Mouse (Mus musculus) kidney, postnatal 0 days (tissue): ENCODE measurements around the gene Plet1. TPM values are rescaled to one million over a fixed set of nuclear protein-coding genes. Genes with fewer than 3 reads are reported as not detected.

Source experiments
- ATAC-seq: fragments of 200-750 bp; cut with Nextera tagmentation; replicated peaks from 2 replicates; pipeline ENCODE4 v1.8.0; 2017; ENCODE audit warnings: low read depth, moderate number of reproducible peaks, moderate TSS enrichment, moderate library complexity; ENCODE audit not compliant: low FRiP score
- DNase-seq: peaks from one replicate; pipeline ENCODE4 v3.0.0-alpha.2; 2016; ENCODE audit warnings: low spot score
- H3K27ac ChIP-seq: fragments of 300-500 bp; sonication (generic); 2 replicates; pipeline ENCODE4 v1.5.1; 2014; ENCODE audit warnings: mild to moderate bottlenecking
- H3K27me3 ChIP-seq: fragments of 300-500 bp; sonication (generic); 2 replicates; pipeline ENCODE4 v1.6.1; 2014; ENCODE audit warnings: low read length, mixed read lengths; ENCODE audit not compliant: insufficient read depth
- H3K36me3 ChIP-seq: fragments of 300-500 bp; sonication (generic); 2 replicates; pipeline ENCODE4 v1.6.1; 2014; ENCODE audit warnings: low read length, mixed read lengths; ENCODE audit not compliant: insufficient read depth
- H3K4me1 ChIP-seq: fragments of 300-500 bp; sonication (generic); replicated peaks from 2 replicates; pipeline ENCODE4 v1.6.1; 2014; ENCODE audit warnings: antibody characterized with exemption, low read length, mixed read lengths; ENCODE audit not compliant: insufficient read depth
- H3K4me2 ChIP-seq: fragments of 300-500 bp; sonication (generic); 2 replicates; pipeline ENCODE4 v1.6.1; 2014; ENCODE audit warnings: mild to moderate bottlenecking, low read length, moderate library complexity, mixed read lengths
- H3K4me3 ChIP-seq: fragments of 300-500 bp; sonication (generic); replicated peaks from 2 replicates; pipeline ENCODE4 v1.5.1; 2014; ENCODE audit warnings: low read depth, low read length
- H3K9ac ChIP-seq: fragments of 300-500 bp; sonication (generic); 2 replicates; pipeline ENCODE4 v1.6.1; 2014; ENCODE audit warnings: low read depth, low read length
- H3K9me3 ChIP-seq: fragments of 300-500 bp; sonication (generic); replicated peaks from 2 replicates; pipeline ENCODE4 v1.6.1; 2016; ENCODE audit warnings: low read length, inconsistent platforms, mixed read lengths
- CTCF ChIP-seq: IDR thresholded peaks from 2 replicates; pipeline ENCODE4 v1.5.1; 2016; ENCODE audit warnings: antibody characterized with exemption, low read depth, mild to moderate bottlenecking, moderate library complexity
- WGBS: fragments of 180-500 bp; shearing (Covaris S2); extraction: QIAGEN DNeasy Blood & Tissue Kit; methylation state at CpG from one replicate; pipeline ENCODE4 v1.1.7; 2014; 5-methylcytosine and 5-hydroxymethylcytosine counted together
- polyA plus RNA-seq: library from polyadenylated mRNA; unstranded; fragments of >200 nt; fragmentation: Nextera tagmentation; extraction: Ambion mirVana; gene quantifications from 2 replicates; pipeline ENCODE4 v1.2.1, GENCODE M21; 2015

Gene Plet1
- polyA plus RNA-seq, 1 experiment from 2014 or later, result 54.5 TPM

- 34% methylated on average over 6 of the region's 6 CpGs for WGBS
- Histone ChIP-seq H3K36me3 (no peaks in the 10 kb centered on the region), H3K27ac (peak overlapping the region; percentile 39; the same call in 1 of the 2 replicates), H3K4me1 (no peaks in the 10 kb centered on the region), H3K9ac (no peak overlapping the region), H3K9me3 (no peaks in the 10 kb centered on the region), H3K27me3 (no peaks in the 10 kb centered on the region), H3K4me2 (peak overlapping the region; percentile 6; the same call in 1 of the 2 replicates), H3K4me3 (no peak overlapping the region)
- no peak for TF ChIP-seq CTCF
- DNase-seq, result no peak
- no peak for ATAC-seq
Observed at GRCm38 (mm10) chr9:50505405-50505804, 11.1 kb downstream of the Plet1 start.

GRCm38 (mm10) chr9:50507570-50507969 lies 13.2 kb downstream of the Plet1 start:
- Histone ChIP-seq H3K27me3 (no peaks in the 10 kb centered on the region), H3K4me2 (no peak overlapping the region), H3K4me1 (no peaks in the 10 kb centered on the region), H3K36me3 (no peaks in the 10 kb centered on the region), H3K9me3 (no peaks in the 10 kb centered on the region), H3K27ac (no peak overlapping the region), H3K4me3 (no peak overlapping the region), H3K9ac (no peak overlapping the region)
- ATAC-seq (no peak), DNase-seq (no peak)
- 49% methylated on average over 7 of the region's 7 CpGs for WGBS
- no peak for TF ChIP-seq CTCF

- no peak for DNase-seq
- Histone ChIP-seq H3K4me1 (no peaks in the 10 kb centered on the region), H3K9me3 (no peaks in the 10 kb centered on the region), H3K4me3 (no peak overlapping the region), H3K27me3 (no peaks in the 10 kb centered on the region), H3K36me3 (no peaks in the 10 kb centered on the region), H3K4me2 (no peak overlapping the region), H3K9ac (no peak overlapping the region), H3K27ac (no peak overlapping the region)
- no peak for ATAC-seq
- TF ChIP-seq CTCF, result no peak
- WGBS, result 66% methylated on average over 5 of the region's 5 CpGs
Observed at GRCm38 (mm10) chr9:50515462-50515861, 21.1 kb downstream of the Plet1 start.

GRCm38 (mm10) chr9:50518781-50519180 lies 24.5 kb downstream of the Plet1 start:
- Histone ChIP-seq H3K27me3 (no peaks in the 10 kb centered on the region), H3K4me2 (no peak overlapping the region), H3K9ac (no peak overlapping the region), H3K4me1 (no peaks in the 10 kb centered on the region), H3K36me3 (0 out of 2 replicates have a peak, but pooled peaks cover 4% of the 10 kb centered on the region), H3K9me3 (no peaks in the 10 kb centered on the region), H3K27ac (no peak overlapping the region), H3K4me3 (no peak overlapping the region)
- ATAC-seq (no peak), DNase-seq (peak; percentile 47)
- TF ChIP-seq CTCF, result peak; percentile 67
- 13% methylated on average over 2 of the region's 2 CpGs for WGBS

DNA sequence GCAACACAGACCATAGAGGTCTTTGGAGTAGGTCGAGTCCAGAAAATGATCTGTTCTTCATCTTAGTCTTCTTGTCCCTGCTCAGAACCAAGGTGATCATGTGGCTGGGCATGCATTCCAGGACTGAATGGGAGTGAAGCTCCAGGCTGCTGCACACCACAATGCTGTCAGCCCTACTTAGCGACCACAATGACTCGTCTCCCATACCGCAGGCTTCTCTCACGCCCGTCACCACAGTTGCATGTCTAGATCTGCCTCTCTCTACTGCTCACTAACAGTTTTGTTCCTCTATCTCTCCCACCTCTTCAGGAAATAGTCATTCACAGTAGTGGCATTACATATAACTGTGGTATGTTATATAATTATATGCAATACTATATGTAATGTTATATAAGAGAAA lies 26.4 kb downstream of the Plet1 start:
- WGBS, result 85% methylated on average over 6 of the region's 6 CpGs
- no peak for ATAC-seq
- DNase-seq, result no peak
- H3K9ac ChIP-seq, result no peak overlapping the region
- H3K4me1 ChIP-seq, result no peaks in the 10 kb centered on the region
- no peak overlapping the region for H3K4me2 ChIP-seq
- no peak overlapping the region for H3K4me3 ChIP-seq
- H3K27ac ChIP-seq, result no peak overlapping the region
- H3K36me3 ChIP-seq, result 0 out of 2 replicates have a peak, but pooled peaks cover 4% of the 10 kb centered on the region
- TF ChIP-seq CTCF, result no peak
- no peaks in the 10 kb centered on the region for H3K27me3 ChIP-seq
- no peaks in the 10 kb centered on the region for H3K9me3 ChIP-seq

DNA sequence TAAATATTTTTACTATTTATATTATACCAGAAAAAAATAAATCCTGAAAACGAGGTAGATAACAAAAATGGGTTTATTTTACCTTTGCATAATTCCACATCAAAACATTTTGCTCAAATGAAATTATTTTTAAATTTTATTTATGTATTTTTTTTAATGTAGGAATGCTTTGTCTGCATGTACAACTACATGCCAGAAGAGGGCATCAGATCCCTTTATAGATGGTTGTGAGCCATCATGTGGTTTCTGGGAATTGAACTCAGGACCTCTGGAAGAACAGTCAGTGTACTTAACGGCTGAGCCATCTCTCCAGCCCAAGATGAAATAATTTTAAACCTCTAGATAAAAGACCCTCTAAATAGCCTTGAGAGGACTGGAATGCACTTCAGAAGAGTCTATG lies 27.2 kb downstream of the Plet1 start:
- WGBS, result 59% methylated on average over 2 of the region's 2 CpGs
- DNase-seq, result no peak
- H3K27me3 ChIP-seq, result no peaks in the 10 kb centered on the region
- H3K4me3 ChIP-seq, result no peak overlapping the region
- peak; percentile 39 for TF ChIP-seq CTCF
- H3K4me1 ChIP-seq, result no peaks in the 10 kb centered on the region
- no peak overlapping the region for H3K4me2 ChIP-seq
- 0 out of 2 replicates have a peak, but pooled peaks cover 4% of the 10 kb centered on the region for H3K36me3 ChIP-seq
- H3K27ac ChIP-seq, result no peak overlapping the region
- no peak overlapping the region for H3K9ac ChIP-seq
- no peaks in the 10 kb centered on the region for H3K9me3 ChIP-seq
- no peak for ATAC-seq

- Histone ChIP-seq H3K9me3 (no peaks in the 10 kb centered on the region), H3K27me3 (no peaks in the 10 kb centered on the region), H3K9ac (no peak overlapping the region), H3K36me3 (0 out of 2 replicates have a peak, but pooled peaks cover 4% of the 10 kb centered on the region), H3K4me2 (no peak overlapping the region), H3K27ac (no peak overlapping the region), H3K4me1 (0 out of 2 replicates have a peak, but pooled peaks cover under 1% of the 10 kb centered on the region), H3K4me3 (no peak overlapping the region)
- ATAC-seq (no peak), DNase-seq (no peak)
- no peak for TF ChIP-seq CTCF
- WGBS, result 73% methylated on average over 5 of the region's 5 CpGs
Observed at GRCm38 (mm10) chr9:50522574-50522973, 28.2 kb downstream of the Plet1 start.
